Mouse (Mus musculus) kidney, embryonic 14.5 days (tissue): ENCODE data around the gene Gipc1. TPM values are rescaled to one million over a fixed set of nuclear protein-coding genes. Genes with fewer than 3 reads are reported as not detected.

ENCODE experiments used
- ATAC-seq: fragments of 200-750 bp; cut with Nextera tagmentation; 2 replicates; pipeline ENCODE4 v1.8.0; 2017; ENCODE audit warnings: moderate number of reproducible peaks, mild to moderate bottlenecking, moderate TSS enrichment, moderate library complexity; ENCODE audit not compliant: low FRiP score, low TSS enrichment
- H3K27ac ChIP-seq: fragments of 300-500 bp; sonication (generic); 2 replicates; pipeline ENCODE4 v1.5.1; 2014; ENCODE audit warnings: low read depth, mild to moderate bottlenecking, low read length, moderate library complexity, mixed read lengths
- H3K27me3 ChIP-seq: fragments of 300-500 bp; sonication (generic); 2 replicates; pipeline ENCODE4 v1.6.1; 2014; ENCODE audit warnings: mild to moderate bottlenecking, low read length; ENCODE audit not compliant: control insufficient read depth, insufficient read depth
- H3K36me3 ChIP-seq: fragments of 300-500 bp; sonication (generic); 2 replicates; pipeline ENCODE4 v1.6.1; 2014; ENCODE audit warnings: low read length, mixed read lengths; ENCODE audit not compliant: control insufficient read depth, insufficient read depth
- H3K4me1 ChIP-seq: fragments of 300-500 bp; sonication (generic); 2 replicates; pipeline ENCODE4 v1.6.1; 2014; ENCODE audit warnings: low read length, mixed read lengths; ENCODE audit not compliant: control insufficient read depth, insufficient read depth
- H3K4me2 ChIP-seq: fragments of 300-500 bp; sonication (generic); replicated peaks from 2 replicates; pipeline ENCODE4 v1.6.1; 2014; ENCODE audit warnings: low read depth, mild to moderate bottlenecking, low read length
- H3K4me3 ChIP-seq: fragments of 300-500 bp; sonication (generic); 2 replicates; pipeline ENCODE4 v1.5.1; 2014; ENCODE audit warnings: mild to moderate bottlenecking, low read length
- H3K9ac ChIP-seq: fragments of 300-500 bp; sonication (generic); 2 replicates; pipeline ENCODE4 v1.6.1; 2014; ENCODE audit warnings: low read depth, mild to moderate bottlenecking, low read length, moderate library complexity
- H3K9me3 ChIP-seq: fragments of 300-500 bp; sonication (generic); 2 replicates; pipeline ENCODE4 v1.6.1; 2016; ENCODE audit warnings: low read length; ENCODE audit not compliant: control insufficient read depth
- WGBS: fragments of 180-500 bp; shearing (Covaris S2); extraction: QIAGEN DNeasy Blood & Tissue Kit; methylation state at CpG from one replicate; pipeline ENCODE4 v1.1.7; 2014; 5-methylcytosine and 5-hydroxymethylcytosine counted together
- polyA plus RNA-seq: library from polyadenylated mRNA; unstranded; fragments of >200 nt; fragmentation: Nextera tagmentation; extraction: Ambion mirVana; gene quantifications from 2 replicates; pipeline ENCODE4 v1.2.1, GENCODE M21; 2014

The Gipc1 gene
- polyA plus RNA-seq, 1 experiment from 2014 or later, result 210 TPM

DNA sequence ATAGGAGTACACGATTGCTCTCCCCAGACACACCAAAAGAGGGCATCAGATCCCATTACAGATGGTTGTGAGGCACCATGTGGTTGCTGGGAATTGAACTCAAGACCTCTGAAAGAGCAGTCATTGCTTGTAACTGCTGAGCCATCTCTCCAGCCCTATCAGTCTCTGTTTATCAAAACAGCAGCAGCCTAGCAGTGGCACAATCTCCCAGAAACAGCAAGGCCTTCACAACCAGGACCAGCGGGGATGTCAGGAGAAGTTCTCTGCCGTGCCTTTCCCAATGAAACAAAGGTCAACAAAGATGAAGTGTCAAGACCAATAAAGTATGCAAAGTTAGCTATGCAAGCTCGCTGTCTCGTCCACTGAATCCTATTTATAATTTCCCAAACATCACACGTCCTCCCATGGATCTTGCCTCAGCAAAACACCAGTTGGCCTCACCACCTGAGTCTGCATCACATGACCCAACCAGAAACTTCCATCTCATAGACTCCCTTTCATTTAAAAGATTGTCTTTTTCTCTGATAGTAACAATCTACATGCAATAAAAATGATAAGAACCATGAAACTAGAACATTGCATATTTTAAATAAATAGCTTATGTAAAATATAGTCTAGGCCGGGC is 20.3 kb upstream of the Gipc1 start:
- H3K27me3 ChIP-seq, result no peaks in the 10 kb centered on the region
- H3K36me3 ChIP-seq, result no peaks in the 10 kb centered on the region
- H3K27ac ChIP-seq, result no peak overlapping the region
- ATAC-seq, result no peak
- H3K9ac ChIP-seq, result no peak overlapping the region
- peaks cover 5% of the 10 kb centered on the region for H3K9me3 ChIP-seq
- H3K4me3 ChIP-seq, result no peak overlapping the region
- no peaks in the 10 kb centered on the region for H3K4me1 ChIP-seq
- 81% methylated on average over 7 of the region's 7 CpGs for WGBS
- no peak overlapping the region for H3K4me2 ChIP-seq

- H3K9me3 ChIP-seq, result peaks cover 5% of the 10 kb centered on the region
- no peak overlapping the region for H3K4me2 ChIP-seq
- no peak overlapping the region for H3K4me3 ChIP-seq
- 79% methylated on average over 4 of the region's 4 CpGs for WGBS
- H3K36me3 ChIP-seq, result no peaks in the 10 kb centered on the region
- no peak overlapping the region for H3K27ac ChIP-seq
- H3K9ac ChIP-seq, result no peak overlapping the region
- H3K4me1 ChIP-seq, result no peaks in the 10 kb centered on the region
- no peak for ATAC-seq
- no peaks in the 10 kb centered on the region for H3K27me3 ChIP-seq
Observed at GRCm38 (mm10) chr8:83638856-83639255, 13.6 kb upstream of the Gipc1 start.

GRCm38 (mm10) chr8:83639649-83640048 is 12.8 kb upstream of the Gipc1 start:
- Histone ChIP-seq H3K9ac (no peak overlapping the region), H3K27ac (no peak overlapping the region), H3K4me2 (no peak overlapping the region), H3K4me3 (no peak overlapping the region), H3K9me3 (peaks cover 5% of the 10 kb centered on the region), H3K4me1 (no peaks in the 10 kb centered on the region), H3K36me3 (no peaks in the 10 kb centered on the region), H3K27me3 (no peaks in the 10 kb centered on the region)
- 79% methylated on average over 5 of the region's 5 CpGs for WGBS
- ATAC-seq, result no peak

DNA sequence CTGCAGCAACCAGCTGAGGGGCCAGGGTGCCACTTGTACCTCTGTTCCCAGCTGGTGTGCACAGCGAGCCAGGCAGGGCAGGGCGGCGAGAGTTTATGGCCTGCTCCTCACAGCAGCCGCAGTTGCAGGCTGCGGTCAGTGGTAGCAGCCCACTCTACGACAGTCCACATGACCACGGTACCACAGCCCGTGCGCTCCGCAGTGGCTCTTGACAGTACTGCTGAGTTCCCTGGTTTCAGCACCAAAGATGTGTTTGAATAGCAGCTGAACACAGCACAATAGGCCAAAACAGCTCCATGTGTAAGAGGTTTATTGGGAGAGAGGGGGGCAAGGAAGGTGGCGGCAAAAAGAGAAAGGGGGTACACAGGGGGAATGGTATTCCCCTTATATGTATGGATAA is 5.0 kb upstream of the Gipc1 start:
- H3K4me2 ChIP-seq, result no peak overlapping the region
- no peak for ATAC-seq
- 93% methylated on average over 11 of the region's 11 CpGs for whole genome bisulfite sequencing

DNA sequence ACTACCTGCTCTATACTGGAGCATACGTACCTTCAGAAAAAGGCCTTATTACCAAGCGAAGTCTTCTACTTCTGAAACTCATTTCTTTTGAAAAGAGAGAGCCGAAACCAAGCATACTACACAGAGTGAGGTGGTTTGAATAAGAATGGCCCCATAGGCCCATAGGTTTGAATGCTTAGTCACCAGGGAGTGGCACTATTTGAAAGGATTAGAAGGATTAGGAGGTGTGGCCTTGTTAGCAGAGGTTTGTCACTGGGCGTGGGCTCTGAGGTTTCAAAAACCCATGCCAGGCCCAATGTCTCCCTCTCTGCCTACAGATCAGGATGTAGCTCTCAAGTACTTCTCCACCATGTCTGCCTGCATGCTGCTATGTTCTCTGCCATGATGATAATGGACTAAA is 4.4 kb upstream of the Gipc1 start:
- WGBS, result 96% methylated on average over 4 of the region's 4 CpGs
- Histone ChIP-seq H3K4me3 (no peak overlapping the region), H3K27ac (no peak overlapping the region), H3K27me3 (no peaks in the 10 kb centered on the region), H3K9me3 (peaks cover 6% of the 10 kb centered on the region; the same call in 1 of the 2 replicates), H3K36me3 (no peaks in the 10 kb centered on the region), H3K4me1 (no peaks in the 10 kb centered on the region), H3K4me2 (no peak overlapping the region), H3K9ac (no peak overlapping the region)
- ATAC-seq, result no peak

More for the DNA sequence above, 5.0 kb upstream of the Gipc1 start:
- no peak overlapping the region for H3K9ac ChIP-seq
- H3K27ac ChIP-seq, result no peak overlapping the region
- no peaks in the 10 kb centered on the region for H3K4me1 ChIP-seq
- no peaks in the 10 kb centered on the region for H3K36me3 ChIP-seq
- peaks cover 6% of the 10 kb centered on the region; the same call in 1 of the 2 replicates for H3K9me3 ChIP-seq
- no peak overlapping the region for H3K4me3 ChIP-seq
- H3K27me3 ChIP-seq, result no peaks in the 10 kb centered on the region

DNA sequence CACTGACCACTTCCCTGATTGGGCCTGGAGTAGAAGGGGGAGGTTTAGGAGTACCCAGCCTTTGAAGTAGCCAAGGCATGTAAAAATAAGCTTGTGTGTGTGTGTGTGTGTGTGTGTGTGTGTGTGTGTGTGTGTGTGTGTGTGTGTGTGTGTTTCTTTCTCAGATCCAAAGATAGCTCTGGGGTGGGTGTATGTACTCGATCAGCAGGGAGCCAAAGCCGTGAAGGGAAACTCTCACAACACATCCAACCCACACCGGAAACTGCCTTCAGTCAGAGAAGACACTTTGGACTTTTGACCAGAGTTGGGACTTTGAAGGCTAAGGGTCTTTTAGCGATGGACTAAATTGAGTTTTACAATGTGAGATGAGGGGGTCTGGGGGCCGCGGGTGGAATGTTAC is 2.8 kb upstream of the Gipc1 start:
- Histone ChIP-seq H3K27me3 (no peaks in the 10 kb centered on the region), H3K4me3 (no peak overlapping the region), H3K36me3 (no peaks in the 10 kb centered on the region), H3K9ac (no peak overlapping the region), H3K27ac (no peak overlapping the region), H3K4me2 (no peak overlapping the region), H3K9me3 (peaks cover 6% of the 10 kb centered on the region; the same call in 1 of the 2 replicates), H3K4me1 (peaks cover 9% of the 10 kb centered on the region)
- WGBS, result 90% methylated on average over 6 of the region's 6 CpGs
- no peak for ATAC-seq

- Histone ChIP-seq H3K4me1 (peaks cover 11% of the 10 kb centered on the region), H3K27me3 (no peaks in the 10 kb centered on the region), H3K9ac (peak overlapping the region; percentile 86), H3K9me3 (peaks cover 6% of the 10 kb centered on the region; the same call in 1 of the 2 replicates), H3K4me3 (peak overlapping the region; percentile 88), H3K36me3 (peaks cover 10% of the 10 kb centered on the region; the same call in 1 of the 2 replicates), H3K27ac (peak overlapping the region; percentile 76), H3K4me2 (peak overlapping the region; percentile 82)
- peak; percentile 58 for ATAC-seq
- under 1% methylated on average over 45 of the region's 46 CpGs for WGBS
Observed at GRCm38 (mm10) chr8:83652744-83653661, 526 bp downstream of the Gipc1 start.

- no peak for ATAC-seq
- peaks cover 10% of the 10 kb centered on the region; the same call in 1 of the 2 replicates for H3K36me3 ChIP-seq
- peak overlapping the region; percentile 86 for H3K9ac ChIP-seq
- no peaks in the 10 kb centered on the region for H3K27me3 ChIP-seq
- H3K27ac ChIP-seq, result peak overlapping the region; percentile 76
- peaks cover 11% of the 10 kb centered on the region for H3K4me1 ChIP-seq
- peak overlapping the region; percentile 82 for H3K4me2 ChIP-seq
- H3K9me3 ChIP-seq, result peaks cover 6% of the 10 kb centered on the region; the same call in 1 of the 2 replicates
- H3K4me3 ChIP-seq, result peak overlapping the region; percentile 88
- WGBS, result 37% methylated on average over 10 of the region's 10 CpGs
Observed at GRCm38 (mm10) chr8:83653662-83654017, 1.2 kb downstream of the Gipc1 start.

GRCm38 (mm10) chr8:83654725-83655124 is 2.2 kb downstream of the Gipc1 start:
- H3K9ac ChIP-seq, result no peak overlapping the region
- peaks cover 6% of the 10 kb centered on the region; the same call in 1 of the 2 replicates for H3K9me3 ChIP-seq
- no peak overlapping the region for H3K4me2 ChIP-seq
- no peak overlapping the region for H3K27ac ChIP-seq
- peaks cover 11% of the 10 kb centered on the region for H3K4me1 ChIP-seq
- WGBS, result 88% methylated on average over 6 of the region's 6 CpGs
- ATAC-seq, result no peak
- H3K4me3 ChIP-seq, result no peak overlapping the region
- H3K36me3 ChIP-seq, result peaks cover 10% of the 10 kb centered on the region; the same call in 1 of the 2 replicates
- H3K27me3 ChIP-seq, result no peaks in the 10 kb centered on the region
